Mouse (Mus musculus) frontal cortex, adult 2 months (tissue): ENCODE data around the gene Ada. TPM values are rescaled to one million over a fixed set of nuclear protein-coding genes. Genes with fewer than 3 reads are reported as not detected.

Experiments
- DNase-seq, 2 experiments: peaks; one replicate each; pipeline ENCODE4 v3.0.0; 2022; ENCODE audit warnings: low spot score in 1 of 2; ENCODE audit errors: extremely low spot score in 1 of 2
- polyA plus RNA-seq: library from polyadenylated mRNA; depleted of rRNA; stranded (reverse); fragments of >200 nt; gene quantifications from 2 replicates; pipeline ENCODE4 v1.2.3, GENCODE M21; 2012

The Ada gene
- polyA plus RNA-seq, 1 experiment = 1.4 TPM

- no peak for DNase-seq
Observed at GRCm38 (mm10) chr2:163735980-163736379, 14.1 kb downstream of the Ada start.

DNA sequence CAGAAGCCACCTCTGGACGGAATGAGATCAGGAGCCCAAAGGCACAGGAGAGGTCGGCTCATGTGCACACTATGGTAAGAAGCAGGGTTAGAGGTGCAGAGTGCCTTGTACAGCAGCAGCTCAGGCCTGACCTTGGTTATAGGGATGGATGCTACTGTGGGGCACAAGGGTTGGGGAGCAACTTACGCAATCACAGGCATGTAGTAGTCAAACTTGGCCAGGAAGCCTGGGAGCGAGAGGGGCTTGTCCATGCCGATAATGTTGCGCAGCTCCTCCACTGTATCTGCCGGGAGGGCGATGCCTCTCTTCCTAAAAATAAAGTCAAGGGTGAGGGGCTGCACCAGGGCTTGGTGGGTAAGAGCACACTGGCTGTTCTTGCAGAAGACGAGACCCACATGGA, 14.9 kb downstream of the Ada start:
- no peak for DNase-seq

- DNase-seq = no peak
Observed at GRCm38 (mm10) chr2:163732021-163732420, 18.0 kb downstream of the Ada start.

GRCm38 (mm10) chr2:163728300-163728699, 21.7 kb downstream of the Ada start:
- no peak for DNase-seq

DNA sequence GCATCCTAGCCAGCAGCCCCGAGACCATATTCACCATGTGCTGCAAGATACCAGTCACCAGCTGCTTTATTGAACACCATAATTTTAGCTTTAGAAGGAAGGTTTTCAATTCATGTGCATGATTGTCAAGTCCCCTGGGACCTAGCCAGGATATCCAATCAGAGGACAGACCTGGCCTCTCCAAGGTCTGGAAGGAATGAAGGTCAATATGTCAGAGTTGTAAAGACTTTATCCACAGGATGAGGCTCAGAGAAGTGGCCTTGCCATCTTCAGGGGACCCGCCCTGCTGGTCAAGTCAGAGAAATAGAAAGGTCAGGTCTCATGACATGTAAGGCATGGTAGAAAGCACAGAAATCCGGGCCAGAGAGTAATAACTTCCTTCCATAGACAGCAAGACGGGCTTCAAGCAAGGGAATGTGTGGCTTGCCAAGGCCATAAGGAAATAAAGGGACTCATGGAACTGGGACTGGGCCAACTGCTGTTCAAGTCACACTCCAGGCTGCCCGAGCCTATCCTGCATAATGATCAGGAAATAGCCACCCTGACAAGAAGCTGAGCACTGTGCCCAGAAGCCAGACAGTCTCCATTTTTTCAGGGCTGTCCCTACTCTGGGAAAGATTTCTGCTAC, 23.2 kb downstream of the Ada start:
- DNase-seq = no peak

- peak; percentile 33 to 60 for DNase-seq
Observed at GRCm38 (mm10) chr2:163722550-163722949, 27.5 kb downstream of the Ada start.

- no peak for DNase-seq
Observed at GRCm38 (mm10) chr2:163719616-163720015, 30.4 kb downstream of the Ada start.

DNA sequence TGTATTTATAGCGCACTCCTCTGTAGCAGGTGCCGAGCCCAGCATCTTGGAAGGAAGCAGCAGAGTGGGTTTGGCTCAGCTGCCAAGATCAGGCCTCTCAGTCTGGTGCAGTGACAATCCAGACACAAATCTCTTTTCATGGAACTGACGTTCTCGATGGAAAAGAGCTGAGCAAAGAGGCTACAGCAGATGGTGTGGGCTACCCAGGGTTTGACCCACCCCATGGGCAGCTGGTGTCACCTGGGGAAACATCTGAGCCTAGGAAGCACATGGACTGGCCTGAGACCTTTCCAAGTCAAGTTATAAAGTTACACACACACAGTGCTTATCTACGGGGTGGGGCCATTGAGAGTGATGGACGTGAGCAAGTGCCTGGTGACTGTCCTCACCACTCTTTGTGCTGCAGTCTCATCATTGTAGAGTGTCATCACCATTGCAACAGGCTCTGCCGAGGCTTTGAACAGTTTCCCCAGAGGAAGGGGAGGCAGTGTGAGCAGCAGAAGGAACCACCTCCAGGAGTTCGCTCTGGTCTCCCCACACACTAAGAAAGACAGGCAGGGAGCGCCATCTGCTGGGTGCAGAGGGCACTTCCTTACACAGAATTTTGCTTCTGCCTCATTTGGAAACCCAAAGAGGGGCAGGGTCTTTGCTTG, 31.0 kb downstream of the Ada start:
- peak; percentile 67 to 90 for DNase-seq

DNA sequence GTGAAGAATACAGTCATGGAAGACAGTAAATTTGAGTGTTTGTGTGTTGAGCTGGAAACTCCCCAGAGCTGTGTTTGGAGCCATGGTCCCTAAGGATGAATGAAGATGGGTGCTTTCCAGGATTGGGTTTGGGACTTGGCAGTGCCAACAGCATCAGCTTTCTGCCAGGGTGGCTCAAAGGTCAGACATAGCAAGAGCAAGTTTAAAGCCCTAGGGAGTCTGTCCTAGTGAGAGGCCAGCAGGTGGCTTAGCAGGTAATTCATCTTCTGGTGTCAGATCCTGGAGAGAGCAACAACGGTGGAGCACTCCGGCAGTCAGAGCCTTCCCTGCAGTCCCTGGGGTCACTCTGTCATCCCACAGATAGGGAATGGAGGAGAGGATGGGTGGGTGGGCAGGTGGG, 31.5 kb downstream of the Ada start:
- DNase-seq = no peak

DNA sequence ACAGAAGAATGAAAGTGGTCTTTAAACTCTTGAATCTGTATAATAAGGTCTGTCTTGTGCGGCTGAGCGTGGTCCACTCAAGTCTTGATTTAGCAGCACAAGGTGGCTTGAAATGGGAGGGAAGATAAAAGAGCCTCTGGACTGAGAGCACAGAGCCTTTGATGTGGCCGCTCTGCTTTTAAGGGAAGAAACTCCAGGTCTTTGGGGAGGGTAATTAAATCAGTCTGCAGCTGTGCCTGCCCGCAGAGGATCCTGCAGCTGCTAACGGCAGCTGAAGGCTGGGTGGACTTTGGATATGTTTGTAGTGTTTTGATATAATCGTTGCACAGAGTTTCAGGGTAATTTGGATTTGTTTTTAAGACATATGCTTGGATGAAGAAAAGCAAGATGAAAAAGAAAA, 33.2 kb downstream of the Ada start:
- DNase-seq = no peak

DNA sequence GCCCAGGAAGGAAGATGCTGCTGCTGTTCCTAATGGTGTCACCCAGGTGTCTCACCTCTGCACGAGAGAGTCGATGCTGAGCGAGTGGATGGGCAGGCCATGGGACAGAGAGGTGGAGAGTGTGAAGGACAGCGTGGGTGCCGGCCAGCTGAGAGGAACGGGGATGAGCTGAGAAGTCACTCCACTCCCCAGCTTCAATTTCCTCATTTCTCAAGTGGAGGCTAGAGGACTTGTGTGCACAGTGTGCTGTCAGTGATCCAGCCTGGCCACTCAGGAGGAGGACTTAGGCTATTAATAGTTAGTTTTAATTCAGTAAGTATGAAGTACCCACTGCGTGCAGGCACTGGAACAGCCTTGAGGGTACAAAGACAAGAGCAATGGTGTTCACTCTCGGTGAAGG, 33.6 kb downstream of the Ada start:
- DNase-seq = no peak

- DNase-seq = no peak
Observed at GRCm38 (mm10) chr2:163713340-163713739, 36.7 kb downstream of the Ada start.

DNA sequence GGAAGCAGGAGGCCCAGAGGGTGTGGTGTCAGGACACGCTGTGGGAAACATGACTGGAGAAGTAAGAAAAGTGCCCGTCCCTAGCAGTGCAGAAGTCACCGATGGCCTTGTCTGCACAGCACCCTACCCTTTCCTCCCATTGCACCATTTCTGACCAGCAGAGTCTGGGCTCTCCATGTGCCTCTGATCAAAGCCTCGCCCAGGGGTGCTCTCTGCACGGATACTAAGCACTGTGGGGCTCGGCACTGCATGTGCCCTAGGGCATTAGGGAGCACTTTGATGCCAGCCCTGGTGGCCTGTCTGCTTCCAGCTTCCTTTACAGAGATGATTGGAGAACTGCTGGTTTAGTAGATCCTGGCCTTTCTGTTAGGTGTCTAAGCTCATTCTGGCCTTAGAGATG, 37.2 kb downstream of the Ada start:
- DNase-seq = no peak

- no peak for DNase-seq
Observed at GRCm38 (mm10) chr2:163712473-163712872, 37.6 kb downstream of the Ada start.

GRCm38 (mm10) chr2:163711368-163711868, 38.6 kb downstream of the Ada start:
- peak in 1 of 2 experiments; percentile 55 for DNase-seq

- no peak for DNase-seq
Observed at GRCm38 (mm10) chr2:163710606-163711159, 39.4 kb downstream of the Ada start.

GRCm38 (mm10) chr2:163710000-163710399, 40.0 kb downstream of the Ada start:
- no peak for DNase-seq

- no peak for DNase-seq
Observed at GRCm38 (mm10) chr2:163708763-163709250, 41.2 kb downstream of the Ada start.

GRCm38 (mm10) chr2:163708321-163708720, 41.7 kb downstream of the Ada start:
- no peak for DNase-seq

GRCm38 (mm10) chr2:163703599-163704260, 46.3 kb downstream of the Ada start:
- DNase-seq = peak in 1 of 2 experiments; percentile 74

DNA sequence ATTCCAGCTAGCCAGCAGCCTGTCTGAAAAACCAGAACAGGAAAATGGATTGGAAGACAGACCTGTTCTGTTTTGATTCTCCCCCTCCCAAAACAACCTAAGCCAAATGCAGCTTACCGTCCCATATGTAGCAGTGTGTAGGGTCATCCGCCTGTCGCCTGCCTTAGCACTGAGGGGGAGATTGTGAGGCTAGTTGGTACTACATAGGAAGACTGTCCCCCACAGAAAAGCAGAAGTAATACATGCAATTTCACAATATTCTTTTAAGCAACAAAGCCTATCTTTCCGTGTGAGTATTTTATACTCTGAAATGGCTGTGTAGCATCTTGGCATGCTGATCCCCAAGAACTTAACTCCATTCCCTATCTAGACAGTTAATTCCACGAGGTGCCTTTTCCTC, 47.1 kb downstream of the Ada start:
- DNase-seq = no peak
